Mouse (Mus musculus): ENCODE measurements around the gene Rps8.

DNA sequence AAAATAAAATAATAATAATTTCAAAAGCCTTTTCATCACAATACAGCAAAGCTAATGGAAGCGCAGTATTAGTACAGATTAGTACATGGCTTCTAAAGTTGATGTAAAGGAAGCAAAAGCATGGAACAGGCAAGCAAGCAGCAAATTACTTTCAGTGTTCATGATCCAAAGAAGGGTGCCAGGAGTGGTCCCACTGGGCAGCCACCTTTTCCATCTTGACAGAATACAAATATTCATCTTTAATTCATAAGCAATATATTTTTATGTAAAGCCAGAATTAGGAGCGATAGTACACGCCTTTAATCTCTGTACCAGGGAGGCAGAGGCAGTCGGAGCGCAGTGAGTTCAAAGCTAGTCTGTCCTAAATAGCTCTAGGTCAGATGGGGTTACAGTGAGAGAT is 36.4 kb downstream of the Rps8 start:
- TF ChIP-seq CTCF (IDR thresholded peaks at IDR 0.05; ENCODE audit: low read depth) (no peak), EP300 (optimal IDR thresholded peaks at IDR 0.05) (no peak)
